Mouse (Mus musculus): ENCODE measurements at regions not wholly inside any gene's neighbourhood (a gene's known extent, or its start where the extent isn't known, plus 50 kb on each side); places are given as distances from the start of the nearest gene placed in this dataset.

GRCm38 (mm10) chr2:115467936-115468335 lies 113.6 kb upstream of the BC052040 start:
- no peak overlapping the region for H3K9ac ChIP-seq (ENCODE audit: low read depth, low read length)
- no peak overlapping the region for H3K4me3 ChIP-seq
- no peak for DNase-seq
- H3K27ac ChIP-seq: no peak overlapping the region
- 90% methylated on average over 6 of the region's 6 CpGs for WGBS
- no peaks in the 10 kb centered on the region for H3K27me3 ChIP-seq (ENCODE audit: control insufficient read depth, insufficient read depth, low read length)
- no peaks in the 10 kb centered on the region for H3K4me1 ChIP-seq (ENCODE audit: control insufficient read depth, insufficient read depth, low read length)
- no peak for TF ChIP-seq CTCF (IDR thresholded peaks at IDR 0.05)
- no peak for TF ChIP-seq POLR2A (IDR thresholded peaks at IDR 0.05; ENCODE audit: insufficient read depth, low read depth, low read length)
- TF ChIP-seq EP300 (IDR thresholded peaks at IDR 0.05; ENCODE audit: insufficient read depth, low read depth, low read length): no peak
- no peaks in the 10 kb centered on the region for H3K79me2 ChIP-seq (replicated peaks; ENCODE audit: control insufficient read depth, insufficient read depth, low read length)
- intact Hi-C loops (cut with DNase I): no loop called here
- no peaks in the 10 kb centered on the region for H3K36me3 ChIP-seq (ENCODE audit: control insufficient read depth, insufficient read depth, low read length)

GRCm38 (mm10) chr2:115468471-115468909 lies 113.0 kb upstream of the BC052040 start:
- H3K9ac ChIP-seq (ENCODE audit: low read depth, low read length): no peak overlapping the region
- H3K4me1 ChIP-seq (ENCODE audit: control insufficient read depth, insufficient read depth, low read length): no peaks in the 10 kb centered on the region
- intact Hi-C loops (cut with DNase I): no loop called here
- H3K36me3 ChIP-seq (ENCODE audit: control insufficient read depth, insufficient read depth, low read length): no peaks in the 10 kb centered on the region
- no peaks in the 10 kb centered on the region for H3K27me3 ChIP-seq (ENCODE audit: control insufficient read depth, insufficient read depth, low read length)
- WGBS: 91% methylated on average over 7 of the region's 7 CpGs
- TF ChIP-seq CTCF (IDR thresholded peaks at IDR 0.05) (no peak), EP300 (IDR thresholded peaks at IDR 0.05; ENCODE audit: insufficient read depth, low read depth, low read length) (no peak), POLR2A (IDR thresholded peaks at IDR 0.05; ENCODE audit: insufficient read depth, low read depth, low read length) (no peak)
- H3K79me2 ChIP-seq (replicated peaks; ENCODE audit: control insufficient read depth, insufficient read depth, low read length): no peaks in the 10 kb centered on the region
- H3K27ac ChIP-seq: no peak overlapping the region
- no peak for DNase-seq
- H3K4me3 ChIP-seq: no peak overlapping the region

GRCm38 (mm10) chr2:115469165-115469821 lies 112.2 kb upstream of the BC052040 start:
- intact Hi-C loops (cut with DNase I): no loop called here
- Histone ChIP-seq H3K4me3 (no peak overlapping the region), H3K4me1 (ENCODE audit: control insufficient read depth, insufficient read depth, low read length) (no peaks in the 10 kb centered on the region), H3K27me3 (ENCODE audit: control insufficient read depth, insufficient read depth, low read length) (no peaks in the 10 kb centered on the region), H3K9ac (ENCODE audit: low read depth, low read length) (no peak overlapping the region), H3K79me2 (replicated peaks; ENCODE audit: control insufficient read depth, insufficient read depth, low read length) (no peaks in the 10 kb centered on the region), H3K36me3 (ENCODE audit: control insufficient read depth, insufficient read depth, low read length) (no peaks in the 10 kb centered on the region), H3K27ac (no peak overlapping the region)
- TF ChIP-seq POLR2A (IDR thresholded peaks at IDR 0.05; ENCODE audit: insufficient read depth, low read depth, low read length) (no peak), EP300 (IDR thresholded peaks at IDR 0.05; ENCODE audit: insufficient read depth, low read depth, low read length) (no peak), CTCF (IDR thresholded peaks at IDR 0.05) (no peak)
- 74% methylated on average over 6 of the region's 6 CpGs for WGBS
- DNase-seq: no peak

GRCm38 (mm10) chr2:115472393-115472792 lies 109.1 kb upstream of the BC052040 start:
- no peak overlapping the region for H3K27ac ChIP-seq
- H3K9ac ChIP-seq (ENCODE audit: low read depth, low read length): no peak overlapping the region
- H3K36me3 ChIP-seq (ENCODE audit: control insufficient read depth, insufficient read depth, low read length): no peaks in the 10 kb centered on the region
- no peaks in the 10 kb centered on the region for H3K27me3 ChIP-seq (ENCODE audit: control insufficient read depth, insufficient read depth, low read length)
- H3K4me1 ChIP-seq (ENCODE audit: control insufficient read depth, insufficient read depth, low read length): no peaks in the 10 kb centered on the region
- H3K79me2 ChIP-seq (replicated peaks; ENCODE audit: control insufficient read depth, insufficient read depth, low read length): no peaks in the 10 kb centered on the region
- H3K4me3 ChIP-seq: no peak overlapping the region
- 72% methylated on average over 2 of the region's 2 CpGs for WGBS
- no peak for DNase-seq
- intact Hi-C loops (cut with DNase I): no loop called here
- TF ChIP-seq POLR2A (IDR thresholded peaks at IDR 0.05; ENCODE audit: insufficient read depth, low read depth, low read length) (no peak), CTCF (IDR thresholded peaks at IDR 0.05) (no peak), EP300 (IDR thresholded peaks at IDR 0.05; ENCODE audit: insufficient read depth, low read depth, low read length) (no peak)

- intact Hi-C loops (cut with DNase I): no loop called here
- H3K27me3 ChIP-seq (ENCODE audit: control insufficient read depth, insufficient read depth, low read length): no peaks in the 10 kb centered on the region
- H3K79me2 ChIP-seq (replicated peaks; ENCODE audit: control insufficient read depth, insufficient read depth, low read length): no peaks in the 10 kb centered on the region
- no peak overlapping the region for H3K9ac ChIP-seq (ENCODE audit: low read depth, low read length)
- DNase-seq: peak; percentile 31 to 42
- no peak overlapping the region for H3K27ac ChIP-seq
- no peak for TF ChIP-seq EP300 (IDR thresholded peaks at IDR 0.05; ENCODE audit: insufficient read depth, low read depth, low read length)
- no peak for TF ChIP-seq CTCF (IDR thresholded peaks at IDR 0.05)
- no peak for TF ChIP-seq POLR2A (IDR thresholded peaks at IDR 0.05; ENCODE audit: insufficient read depth, low read depth, low read length)
- no peaks in the 10 kb centered on the region for H3K36me3 ChIP-seq (ENCODE audit: control insufficient read depth, insufficient read depth, low read length)
- WGBS: 77% methylated on average over 13 of the region's 13 CpGs
- H3K4me3 ChIP-seq: no peak overlapping the region
- no peaks in the 10 kb centered on the region for H3K4me1 ChIP-seq (ENCODE audit: control insufficient read depth, insufficient read depth, low read length)
These were observed 97.9 kb upstream of the BC052040 start for GRCm38 (mm10) chr2:115483418-115484288.

GRCm38 (mm10) chr2:115488465-115488864 lies 93.1 kb upstream of the BC052040 start:
- Histone ChIP-seq H3K27me3 (ENCODE audit: control insufficient read depth, insufficient read depth, low read length) (no peaks in the 10 kb centered on the region), H3K9ac (ENCODE audit: low read depth, low read length) (no peak overlapping the region), H3K36me3 (ENCODE audit: control insufficient read depth, insufficient read depth, low read length) (no peaks in the 10 kb centered on the region), H3K4me3 (no peak overlapping the region), H3K4me1 (ENCODE audit: control insufficient read depth, insufficient read depth, low read length) (no peaks in the 10 kb centered on the region), H3K27ac (no peak overlapping the region), H3K79me2 (replicated peaks; ENCODE audit: control insufficient read depth, insufficient read depth, low read length) (no peaks in the 10 kb centered on the region)
- DNase-seq: no peak
- WGBS: 74% methylated on average over 4 of the region's 4 CpGs
- no peak for TF ChIP-seq CTCF (IDR thresholded peaks at IDR 0.05)
- intact Hi-C loops (cut with DNase I): no loop called here

Measured in heart, adult 2 months (tissue).